Mouse (Mus musculus) cerebellum, adult 2 months (tissue): ENCODE data around the gene Lta.

Experiments used
- CTCF ChIP-seq: fragments of 200-500 bp; IDR thresholded peaks from 2 replicates; pipeline ENCODE4 v1.5.1; 2011; ENCODE audit warnings: low read depth, mild to moderate bottlenecking, control low read depth, low read length, moderate library complexity, borderline replicate concordance; ENCODE audit not compliant: insufficient read depth
- POLR2A ChIP-seq: fragments of 200-500 bp; IDR thresholded peaks from 2 replicates; pipeline ENCODE4 v1.6.1; 2011; ENCODE audit warnings: low read length, control low read depth, borderline replicate concordance; ENCODE audit not compliant: insufficient read depth

DNA sequence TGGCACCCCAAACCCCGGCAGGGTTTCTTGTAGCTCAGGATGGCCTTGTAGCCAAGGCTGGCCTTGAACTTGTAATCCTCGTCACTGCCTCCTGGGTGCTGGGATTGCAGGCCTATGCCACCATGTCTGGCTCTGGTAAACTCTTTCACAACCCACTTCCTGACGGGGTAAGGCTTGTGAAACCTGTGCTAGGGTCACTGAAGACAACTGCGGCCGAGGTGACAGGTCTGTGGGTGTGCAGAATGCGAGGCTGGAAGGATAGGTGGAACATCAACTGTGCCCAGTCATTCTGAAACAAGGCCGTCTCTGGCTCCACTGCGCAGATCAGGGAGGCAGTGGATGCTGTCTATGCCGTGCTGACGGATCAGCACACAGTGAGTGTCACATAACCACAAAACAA is 25.9 kb upstream of the Lta start:
- TF ChIP-seq POLR2A: no peak
- TF ChIP-seq CTCF: no peak
